Mouse (Mus musculus) c-Kit-positive CD71-positive TER-119-negative erythroid progenitor cells, embryonic 14.5 days (primary cell): ENCODE measurements around the gene Prep.
"Not testable (repeated sequence)": the region's sequence is repeated elsewhere in the genome, so short reads cannot be mapped to it uniquely, and the experiment has no call there.

Source experiments
- DNase-seq: peaks from one replicate; pipeline ENCODE4 v3.0.0-alpha.2; 2013; ENCODE audit warnings: low read depth

Gene Prep

DNA sequence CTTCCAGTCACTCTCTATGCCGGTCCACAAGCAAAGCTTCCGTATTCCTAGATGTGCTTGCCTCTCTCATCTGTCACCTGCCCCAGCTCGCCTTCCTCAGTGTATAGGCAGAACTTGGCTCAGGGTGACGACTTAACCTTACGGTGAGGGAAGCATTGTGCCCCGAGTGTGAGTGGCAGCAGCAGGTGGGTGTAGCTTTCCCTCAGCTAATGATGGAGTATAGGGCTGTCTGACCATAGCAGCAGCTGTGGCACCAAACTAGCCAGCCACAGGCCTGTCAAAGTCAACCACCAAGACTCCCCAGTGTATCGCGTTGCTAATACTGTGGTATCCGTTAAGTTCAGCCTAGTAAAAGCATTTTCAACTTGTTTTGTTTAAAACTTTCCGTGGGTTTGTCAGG is 9.6 kb downstream of the Prep start:
- DNase-seq, result no peak

GRCm38 (mm10) chr10:45077353-45077752 is 10.3 kb downstream of the Prep start:
- DNase-seq, result no peak

GRCm38 (mm10) chr10:45079756-45080155 is 12.8 kb downstream of the Prep start:
- no peak for DNase-seq

GRCm38 (mm10) chr10:45080490-45080889 is 13.5 kb downstream of the Prep start:
- DNase-seq, result no peak

DNA sequence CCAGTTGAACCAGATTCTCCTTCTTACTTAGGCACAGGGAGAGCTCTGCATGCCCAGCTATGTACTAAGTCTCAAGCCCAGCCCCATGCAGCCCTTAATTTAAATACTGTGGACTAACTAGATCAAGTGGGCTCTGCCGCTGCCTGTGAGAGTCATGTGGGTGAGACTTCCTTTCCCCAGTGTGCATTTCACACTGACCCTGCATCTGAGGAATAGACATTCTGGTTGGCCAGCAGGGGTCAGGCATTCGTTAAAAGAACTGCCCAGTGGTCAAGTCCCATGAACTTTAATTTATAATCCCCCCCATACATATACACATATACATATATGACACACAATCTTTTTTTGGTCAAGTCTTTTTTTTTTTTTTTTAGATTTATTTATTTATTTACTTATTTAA is 15.7 kb downstream of the Prep start:
- no peak for DNase-seq

DNA sequence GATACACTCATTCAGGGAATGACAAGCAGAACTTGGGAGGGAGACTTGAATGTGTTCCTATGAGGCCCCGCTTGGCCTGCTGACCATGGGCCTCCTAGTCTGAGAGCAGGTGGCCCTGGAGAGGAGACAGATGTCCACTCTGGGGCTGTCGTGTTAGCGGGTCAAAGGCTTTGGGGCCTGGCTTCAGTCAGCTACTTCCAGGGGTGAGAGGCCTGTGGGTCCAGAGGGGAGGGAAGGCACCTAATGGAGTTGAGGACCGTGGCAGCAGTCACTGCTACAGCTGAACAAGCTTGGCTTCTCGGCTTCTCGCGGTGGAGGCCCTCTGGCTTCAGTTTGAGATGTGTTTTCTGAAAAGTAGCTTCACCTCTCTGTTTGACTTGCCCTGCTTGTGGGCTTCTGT is 17.0 kb downstream of the Prep start:
- DNase-seq, result not testable (repeated sequence)

GRCm38 (mm10) chr10:45084471-45084870 is 17.5 kb downstream of the Prep start:
- DNase-seq, result no peak

DNA sequence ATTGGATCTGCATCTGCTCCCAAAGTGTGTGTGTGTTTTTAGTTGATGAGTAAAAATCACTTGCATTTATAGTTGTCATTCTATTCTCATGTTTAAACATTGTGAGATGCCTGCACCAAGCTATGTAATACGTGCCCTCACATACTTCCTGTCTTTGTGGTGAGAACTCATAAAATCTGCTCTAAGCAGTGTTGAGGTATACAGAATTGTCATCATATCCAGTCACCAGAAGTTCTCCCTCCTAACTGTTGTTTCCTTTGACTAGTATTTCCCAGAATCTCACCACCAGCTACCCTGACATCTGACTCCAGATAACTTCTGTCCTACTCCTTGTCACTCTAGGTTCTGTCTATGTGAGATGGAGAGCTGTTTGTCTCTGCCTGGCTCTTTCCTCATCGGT is 18.3 kb downstream of the Prep start:
- no peak for DNase-seq

DNA sequence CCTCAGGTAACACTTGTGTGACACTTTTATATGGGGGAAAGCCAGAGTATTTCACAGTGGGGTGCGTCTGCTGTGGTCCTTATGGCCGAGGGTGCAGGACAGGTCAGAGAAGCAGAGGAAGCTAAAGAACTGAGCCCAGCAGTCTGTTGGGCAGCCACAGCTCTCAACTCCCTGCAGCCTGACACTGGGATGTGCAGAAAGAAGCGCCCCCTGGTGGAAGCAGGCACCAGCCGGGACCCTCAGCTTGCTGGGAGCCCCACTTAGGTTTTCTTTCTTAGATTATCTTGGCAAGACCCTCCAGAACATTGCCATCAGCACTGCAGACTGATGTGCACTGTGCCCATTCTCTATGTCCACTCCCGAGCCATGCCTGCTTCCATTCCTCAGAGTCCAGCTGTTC is 19.6 kb downstream of the Prep start:
- no peak for DNase-seq

GRCm38 (mm10) chr10:45091462-45092079 is 24.6 kb downstream of the Prep start:
- no peak for DNase-seq

GRCm38 (mm10) chr10:45092080-45093056 is 25.4 kb downstream of the Prep start:
- no peak for DNase-seq

- DNase-seq, result no peak
These were observed 31.7 kb downstream of the Prep start for GRCm38 (mm10) chr10:45098751-45099150.

GRCm38 (mm10) chr10:45100473-45100872 is 33.5 kb downstream of the Prep start:
- no peak for DNase-seq

- no peak for DNase-seq
These were observed 36.2 kb downstream of the Prep start for GRCm38 (mm10) chr10:45103184-45103583.

- DNase-seq, result no peak
These were observed 37.1 kb downstream of the Prep start for GRCm38 (mm10) chr10:45104098-45104497.

GRCm38 (mm10) chr10:45104535-45105079 is 37.6 kb downstream of the Prep start:
- DNase-seq, result no peak

DNA sequence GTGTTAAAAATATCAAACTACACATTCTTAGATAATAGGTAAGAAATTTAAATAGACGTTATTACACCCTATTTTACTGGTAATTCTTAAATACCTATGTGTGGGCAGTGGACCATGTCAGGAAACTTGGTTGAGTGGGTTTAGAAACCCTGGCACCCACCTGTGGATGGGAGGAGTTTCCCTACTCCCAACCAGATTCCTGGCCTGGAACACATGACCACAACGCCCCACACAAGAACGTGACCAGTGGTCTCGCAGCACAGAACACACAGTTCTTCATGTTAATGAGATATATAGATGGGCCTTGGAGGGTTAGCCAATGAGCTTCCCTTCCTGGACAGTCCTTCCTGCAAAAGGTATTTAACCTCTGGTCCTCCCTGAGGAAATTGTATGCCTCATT is 39.5 kb downstream of the Prep start:
- DNase-seq, result no peak

GRCm38 (mm10) chr10:45107313-45107712 is 40.3 kb downstream of the Prep start:
- no peak for DNase-seq

DNA sequence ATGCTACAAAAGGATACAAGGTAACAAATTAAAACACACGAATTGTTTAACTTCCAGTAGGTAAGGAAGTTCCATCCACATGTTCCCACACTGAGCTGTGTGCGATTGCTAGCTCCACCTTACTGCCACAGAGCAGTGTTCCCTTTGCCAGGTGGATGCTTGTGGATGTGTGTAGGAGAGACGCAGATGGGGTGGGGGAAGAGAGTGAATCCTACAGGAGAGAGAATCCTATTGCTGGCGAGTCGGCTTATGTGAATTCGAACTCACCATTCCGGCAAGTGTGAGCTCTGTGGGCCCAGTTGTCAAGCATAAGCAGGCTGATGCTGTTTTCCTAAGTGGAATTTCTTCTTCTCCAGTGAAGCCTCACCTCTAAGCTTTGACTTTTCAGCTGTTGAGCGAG is 42.0 kb downstream of the Prep start:
- no peak for DNase-seq

DNA sequence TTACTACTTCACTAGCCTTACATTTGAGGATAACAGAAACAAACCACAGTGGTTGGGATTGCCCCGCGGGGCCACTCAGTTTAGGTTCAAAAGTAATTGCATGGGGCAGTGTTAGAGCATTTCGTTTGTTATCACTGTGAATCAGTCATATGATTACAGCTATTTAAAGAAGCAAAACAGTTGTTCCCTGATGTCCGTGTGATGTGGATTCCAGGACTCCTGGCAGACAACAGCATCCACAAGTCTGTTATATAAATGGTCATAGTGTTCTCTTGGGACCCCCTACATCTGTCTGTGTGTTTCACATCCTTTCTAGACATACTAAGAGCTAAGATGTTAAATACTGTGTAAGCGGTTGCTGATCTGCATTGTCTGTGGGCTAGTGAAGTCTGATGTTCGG is 43.0 kb downstream of the Prep start:
- DNase-seq, result no peak

- no peak for DNase-seq
These were observed 45.9 kb downstream of the Prep start for GRCm38 (mm10) chr10:45112927-45113326.

DNA sequence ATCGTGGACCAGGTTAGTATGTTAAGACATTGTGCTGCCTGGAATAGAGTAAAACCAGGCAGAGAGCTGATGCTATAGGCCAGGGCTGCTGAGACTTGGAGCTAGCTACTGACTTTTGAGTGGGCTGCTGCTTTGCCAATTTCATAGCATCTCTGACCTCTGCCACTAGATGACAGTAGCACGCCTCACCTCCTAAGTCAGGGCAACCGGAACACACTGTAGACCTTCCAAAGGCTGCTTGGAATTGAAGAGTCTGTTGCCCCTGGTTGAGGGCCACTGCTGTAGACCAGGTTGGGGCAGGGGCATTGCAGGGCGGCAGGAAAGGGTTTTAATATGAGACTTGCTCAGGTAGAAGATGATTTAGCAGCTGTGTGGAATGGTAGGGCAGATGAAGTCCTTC is 47.5 kb downstream of the Prep start:
- no peak for DNase-seq

GRCm38 (mm10) chr10:45116832-45117231 is 49.8 kb downstream of the Prep start:
- DNase-seq, result no peak
